11 mouse cellular contexts compared by ENCODE assay signal in genomic region chr3:122364565-122364964, GRCm38 (mm10).
A peak's percentile ranks its signal among the peaks of the same experiment; 100 is the strongest.
DNase-seq lines count a peak whose midpoint lies in the region; ATAC-seq lines count a peak whose summit lies in the region.
"Had no signal": no experiment of that assay in that cellular context is flagged by ENCODE, and none has a peak within 500 bp of the region (broad histone marks: within the 10 kb centered on the region; RNA-seq: fewer than 3 reads in every experiment).

No protein-coding gene starts in this region.

- H3K27ac ChIP-seq in limb, embryonic 11.5 days (replicated peaks; ENCODE audit: low read depth, low read length), result no peak overlapping the region
- no peak overlapping the region for H3K27ac ChIP-seq in limb, embryonic 10.5 days
- H3K27ac ChIP-seq in embryonic facial prominence, embryonic 11.5 days (replicated peaks; ENCODE audit: low read depth, low read length), result no peak overlapping the region
- H3K27ac ChIP-seq: embryonic facial prominence, embryonic 15.5 days had no signal

- H3K9ac ChIP-seq in limb, embryonic 11.5 days (ENCODE audit: low read length), result no peak overlapping the region
- no peak overlapping the region for H3K9ac ChIP-seq in embryonic facial prominence, embryonic 11.5 days (replicated peaks; ENCODE audit: low read length)
- H3K9ac ChIP-seq: embryonic facial prominence, embryonic 15.5 days; forebrain, postnatal 0 days had no signal

- H3K27me3 ChIP-seq in limb, embryonic 11.5 days (ENCODE audit: control insufficient read depth, insufficient read depth, low read length), result no peaks in the 10 kb centered on the region
- peaks cover 9% of the 10 kb centered on the region; the same call in 1 of the 2 replicates for H3K27me3 ChIP-seq in limb, embryonic 10.5 days (ENCODE audit: low read depth, poor library complexity, severe bottlenecking)
- H3K27me3 ChIP-seq in embryonic facial prominence, embryonic 11.5 days (ENCODE audit: control insufficient read depth, insufficient read depth, low read length), result no peaks in the 10 kb centered on the region
- H3K27me3 ChIP-seq: embryonic facial prominence, embryonic 15.5 days had no signal

- intact Hi-C loops in left cerebral cortex, postnatal 4 days (cut with DNase I), result no loop called here

- H3K36me3 ChIP-seq in limb, embryonic 11.5 days (ENCODE audit: control insufficient read depth, insufficient read depth, low read length), result no peaks in the 10 kb centered on the region
- H3K36me3 ChIP-seq in limb, embryonic 10.5 days, result no peaks in the 10 kb centered on the region
- H3K36me3 ChIP-seq in embryonic facial prominence, embryonic 11.5 days (replicated peaks; ENCODE audit: control insufficient read depth, insufficient read depth, low read depth, low read length), result no peaks in the 10 kb centered on the region
- H3K36me3 ChIP-seq: embryonic facial prominence, embryonic 15.5 days had no signal

- H3K9me3 ChIP-seq in limb, embryonic 11.5 days (ENCODE audit: control insufficient read depth, low read length), result no peaks in the 10 kb centered on the region
- no peaks in the 10 kb centered on the region for H3K9me3 ChIP-seq in limb, embryonic 10.5 days (replicated peaks)
- H3K9me3 ChIP-seq in embryonic facial prominence, embryonic 11.5 days (replicated peaks; ENCODE audit: control insufficient read depth, low read length), result no peaks in the 10 kb centered on the region
- H3K9me3 ChIP-seq: embryonic facial prominence, embryonic 15.5 days had no signal

- 51% methylated on average over 3 of the region's 3 CpGs for WGBS in limb, embryonic 11.5 days
- WGBS in limb, embryonic 10.5 days, result 50% methylated on average over 3 of the region's 3 CpGs
- WGBS in embryonic facial prominence, embryonic 11.5 days, result 6% methylated on average over 3 of the region's 3 CpGs

- peak; percentile 14; the same call in 1 of the 2 replicates for ATAC-seq in limb, embryonic 11.5 days (ENCODE audit: insufficient number of reproducible peaks, low FRiP score, low TSS enrichment, low read depth)
- no peak for ATAC-seq in embryonic facial prominence, embryonic 11.5 days (replicated peaks; ENCODE audit: insufficient number of reproducible peaks, low FRiP score, low TSS enrichment, low read depth)

- H3K4me1 ChIP-seq in limb, embryonic 11.5 days (ENCODE audit: control insufficient read depth, insufficient read depth, low read length), result peaks cover 7% of the 10 kb centered on the region
- peaks cover 34% of the 10 kb centered on the region for H3K4me1 ChIP-seq in limb, embryonic 10.5 days
- H3K4me1 ChIP-seq in embryonic facial prominence, embryonic 11.5 days (ENCODE audit: control insufficient read depth, insufficient read depth, low read length), result no peaks in the 10 kb centered on the region; the same call in 1 of the 2 replicates

- no peak for DNase-seq in limb, embryonic 11.5 days (ENCODE audit: low spot score)
- DNase-seq in limb, embryonic 10.5 days (ENCODE audit: low spot score), result no peak
- peak; percentile 56 for DNase-seq in NIH3T3 (ENCODE audit: low read depth)
- peak; percentile 27 for DNase-seq in embryonic facial prominence, embryonic 11.5 days (ENCODE audit: low spot score)
- peak; percentile 34 for DNase-seq in retina, embryonic 14.5 days (ENCODE audit: low spot score)
- DNase-seq in left cerebral cortex, adult 11 months (ENCODE audit: low spot score), result no peak
- no peak for DNase-seq in left cerebral cortex, postnatal 4 days
- DNase-seq: cerebellum, adult 11-12 months; forebrain, postnatal 0 days; kidney, adult 18-20 months had no signal

- H3K4me3 ChIP-seq in limb, embryonic 11.5 days (ENCODE audit: low read depth, low read length), result no peak overlapping the region
- no peak overlapping the region for H3K4me3 ChIP-seq in limb, embryonic 10.5 days
- H3K4me3 ChIP-seq in embryonic facial prominence, embryonic 11.5 days (ENCODE audit: low read depth, low read length), result no peak overlapping the region
- H3K4me3 ChIP-seq: embryonic facial prominence, embryonic 15.5 days had no signal

- no peak overlapping the region for H3K4me2 ChIP-seq in limb, embryonic 11.5 days (ENCODE audit: low read depth, severe bottlenecking)
- no peak overlapping the region for H3K4me2 ChIP-seq in embryonic facial prominence, embryonic 11.5 days (ENCODE audit: low read depth, low read length)
- H3K4me2 ChIP-seq: embryonic facial prominence, embryonic 15.5 days had no signal

Comparison
In these comparisons a context has a peak if more than half of its experiments do, and no peak if none do; other contexts are left out.
1. DNase-seq: peak in NIH3T3 (single experiment), embryonic facial prominence, embryonic 11.5 days (single experiment) and retina, embryonic 14.5 days (single experiment); none in limb, embryonic 11.5 days (single experiment), limb, embryonic 10.5 days (single experiment), left cerebral cortex, adult 11 months (single experiment) and left cerebral cortex, postnatal 4 days (single experiment).